Mouse (Mus musculus) heart, embryonic 15.5 days (tissue): Measurements from ENCODE around the gene Diras2. TPM values are rescaled to one million over a fixed set of nuclear protein-coding genes. Genes with fewer than 3 reads are reported as not detected.

Experiments used
- ATAC-seq: fragments of 200-750 bp; cut with Nextera tagmentation; replicated peaks from 2 replicates; pipeline ENCODE4 v1.8.0; 2017; ENCODE audit warnings: low read depth, moderate TSS enrichment; ENCODE audit not compliant: insufficient number of reproducible peaks, insufficient read depth, low FRiP score
- H3K27ac ChIP-seq: fragments of 300-500 bp; sonication (generic); 2 replicates; pipeline ENCODE4 v1.5.1; 2015; ENCODE audit warnings: mild to moderate bottlenecking, inconsistent platforms
- H3K27me3 ChIP-seq: fragments of 300-500 bp; sonication (generic); 2 replicates; pipeline ENCODE4 v1.6.1; 2015; ENCODE audit warnings: inconsistent platforms
- H3K36me3 ChIP-seq: fragments of 300-500 bp; sonication (generic); 2 replicates; pipeline ENCODE4 v1.6.1; 2015; ENCODE audit warnings: mild to moderate bottlenecking, inconsistent platforms
- H3K4me1 ChIP-seq: fragments of 300-500 bp; sonication (generic); replicated peaks from 2 replicates; pipeline ENCODE4 v1.6.1; 2015; ENCODE audit warnings: inconsistent platforms
- H3K4me2 ChIP-seq: fragments of 300-500 bp; sonication (generic); 2 replicates; pipeline ENCODE4 v1.6.1; 2015; ENCODE audit warnings: inconsistent platforms, mild to moderate bottlenecking, moderate library complexity
- H3K4me3 ChIP-seq: fragments of 300-500 bp; sonication (generic); 2 replicates; pipeline ENCODE4 v1.5.1; 2015; ENCODE audit warnings: mild to moderate bottlenecking, inconsistent platforms
- H3K9ac ChIP-seq: fragments of 300-500 bp; sonication (generic); 2 replicates; pipeline ENCODE4 v1.6.1; 2015; ENCODE audit warnings: mild to moderate bottlenecking, inconsistent platforms
- H3K9me3 ChIP-seq: fragments of 300-500 bp; sonication (generic); replicated peaks from 2 replicates; pipeline ENCODE4 v1.6.1; 2016; ENCODE audit warnings: inconsistent platforms
- WGBS: fragments of 180-500 bp; shearing (Covaris S2); methylation state at CpG from one replicate; pipeline ENCODE4 v1.1.7; 2015; ENCODE audit warnings: mixed read lengths; 5-methylcytosine and 5-hydroxymethylcytosine counted together
- polyA plus RNA-seq: library from polyadenylated mRNA; unstranded; fragments of >200 nt; fragmentation: Nextera tagmentation; extraction: Ambion mirVana; gene quantifications from 2 replicates; pipeline ENCODE4 v1.2.1, GENCODE M21; 2015

Diras2 gene
- polyA plus RNA-seq, 1 experiment from 2014 or later, result 0.33 TPM

GRCm38 (mm10) chr13:52479146-52479545 lies 51.9 kb downstream of the Diras2 start:
- Histone ChIP-seq H3K4me3 (no peak overlapping the region), H3K27ac (no peak overlapping the region), H3K36me3 (no peaks in the 10 kb centered on the region), H3K9me3 (no peaks in the 10 kb centered on the region), H3K9ac (no peak overlapping the region), H3K27me3 (no peaks in the 10 kb centered on the region), H3K4me2 (no peak overlapping the region), H3K4me1 (no peaks in the 10 kb centered on the region)
- no peak for ATAC-seq
- 88% methylated on average over 5 of the region's 5 CpGs for WGBS

GRCm38 (mm10) chr13:52476998-52477601 lies 54.0 kb downstream of the Diras2 start:
- H3K4me3 ChIP-seq, result no peak overlapping the region
- H3K27ac ChIP-seq, result no peak overlapping the region
- no peaks in the 10 kb centered on the region for H3K36me3 ChIP-seq
- no peaks in the 10 kb centered on the region for H3K27me3 ChIP-seq
- no peak for ATAC-seq
- no peak overlapping the region for H3K9ac ChIP-seq
- WGBS, result 92% methylated on average over 11 of the region's 11 CpGs
- no peaks in the 10 kb centered on the region for H3K9me3 ChIP-seq
- no peak overlapping the region for H3K4me2 ChIP-seq
- H3K4me1 ChIP-seq, result no peaks in the 10 kb centered on the region

- Histone ChIP-seq H3K4me1 (no peaks in the 10 kb centered on the region), H3K4me2 (no peak overlapping the region), H3K36me3 (no peaks in the 10 kb centered on the region), H3K27ac (no peak overlapping the region), H3K4me3 (no peak overlapping the region), H3K9me3 (no peaks in the 10 kb centered on the region), H3K9ac (no peak overlapping the region), H3K27me3 (no peaks in the 10 kb centered on the region)
- no peak for ATAC-seq
- 60% methylated on average over 3 of the region's 3 CpGs for WGBS
Measured at GRCm38 (mm10) chr13:52476222-52476621, 54.9 kb downstream of the Diras2 start.

- no peak for ATAC-seq
- no peak overlapping the region for H3K9ac ChIP-seq
- H3K27ac ChIP-seq, result no peak overlapping the region
- 79% methylated on average over 10 of the region's 10 CpGs for WGBS
- H3K9me3 ChIP-seq, result no peaks in the 10 kb centered on the region
- H3K27me3 ChIP-seq, result no peaks in the 10 kb centered on the region
- H3K4me2 ChIP-seq, result no peak overlapping the region
- H3K36me3 ChIP-seq, result no peaks in the 10 kb centered on the region
- no peaks in the 10 kb centered on the region for H3K4me1 ChIP-seq
- H3K4me3 ChIP-seq, result no peak overlapping the region
Measured at GRCm38 (mm10) chr13:52475264-52475663, 55.8 kb downstream of the Diras2 start.

GRCm38 (mm10) chr13:52474807-52475206 lies 56.3 kb downstream of the Diras2 start:
- ATAC-seq, result no peak
- Histone ChIP-seq H3K27ac (no peak overlapping the region), H3K36me3 (no peaks in the 10 kb centered on the region), H3K4me1 (peaks cover 1% of the 10 kb centered on the region; the same call in 1 of the 2 replicates), H3K9me3 (no peaks in the 10 kb centered on the region), H3K4me3 (no peak overlapping the region), H3K4me2 (no peak overlapping the region), H3K27me3 (no peaks in the 10 kb centered on the region), H3K9ac (no peak overlapping the region)
- 75% methylated on average over 3 of the region's 3 CpGs for WGBS

GRCm38 (mm10) chr13:52469795-52470690 lies 61.0 kb downstream of the Diras2 start:
- Histone ChIP-seq H3K9me3 (no peaks in the 10 kb centered on the region), H3K4me2 (no peak overlapping the region), H3K27me3 (no peaks in the 10 kb centered on the region), H3K4me1 (peaks cover 4% of the 10 kb centered on the region), H3K4me3 (no peak overlapping the region), H3K9ac (no peak overlapping the region), H3K36me3 (no peaks in the 10 kb centered on the region), H3K27ac (peak overlapping the region; percentile 31; the same call in 1 of the 2 replicates)
- WGBS, result 46% methylated on average over 10 of the region's 10 CpGs
- 0 out of 2 replicates have a peak, but pooled peaks have one; percentile 50 for ATAC-seq

GRCm38 (mm10) chr13:52465141-52465540 lies 65.9 kb downstream of the Diras2 start:
- H3K4me3 ChIP-seq, result no peak overlapping the region
- H3K4me1 ChIP-seq, result peaks cover 4% of the 10 kb centered on the region
- no peak overlapping the region for H3K9ac ChIP-seq
- no peaks in the 10 kb centered on the region for H3K9me3 ChIP-seq
- no peak overlapping the region for H3K4me2 ChIP-seq
- ATAC-seq, result no peak
- H3K27ac ChIP-seq, result no peak overlapping the region
- WGBS, result 73% methylated on average over 6 of the region's 6 CpGs
- H3K27me3 ChIP-seq, result no peaks in the 10 kb centered on the region
- no peaks in the 10 kb centered on the region for H3K36me3 ChIP-seq

GRCm38 (mm10) chr13:52459982-52460381 lies 71.1 kb downstream of the Diras2 start:
- ATAC-seq, result no peak
- H3K9ac ChIP-seq, result no peak overlapping the region
- H3K4me3 ChIP-seq, result no peak overlapping the region
- no peak overlapping the region for H3K4me2 ChIP-seq
- 68% methylated on average over 7 of the region's 7 CpGs for WGBS
- no peaks in the 10 kb centered on the region for H3K9me3 ChIP-seq
- H3K36me3 ChIP-seq, result no peaks in the 10 kb centered on the region
- no peaks in the 10 kb centered on the region for H3K27me3 ChIP-seq
- H3K4me1 ChIP-seq, result peaks cover 6% of the 10 kb centered on the region
- H3K27ac ChIP-seq, result no peak overlapping the region

GRCm38 (mm10) chr13:52457889-52458324 lies 73.2 kb downstream of the Diras2 start:
- ATAC-seq, result no peak
- WGBS, result 90% methylated on average over 11 of the region's 11 CpGs
- Histone ChIP-seq H3K27ac (no peak overlapping the region), H3K9me3 (no peaks in the 10 kb centered on the region), H3K4me1 (peaks cover 10% of the 10 kb centered on the region), H3K36me3 (no peaks in the 10 kb centered on the region), H3K4me3 (no peak overlapping the region), H3K27me3 (no peaks in the 10 kb centered on the region), H3K9ac (no peak overlapping the region), H3K4me2 (no peak overlapping the region)

GRCm38 (mm10) chr13:52457177-52457888 lies 73.7 kb downstream of the Diras2 start:
- no peaks in the 10 kb centered on the region for H3K9me3 ChIP-seq
- no peak overlapping the region for H3K4me3 ChIP-seq
- peaks cover 10% of the 10 kb centered on the region for H3K4me1 ChIP-seq
- no peak overlapping the region for H3K4me2 ChIP-seq
- no peaks in the 10 kb centered on the region for H3K36me3 ChIP-seq
- ATAC-seq, result no peak
- H3K27ac ChIP-seq, result no peak overlapping the region
- no peaks in the 10 kb centered on the region for H3K27me3 ChIP-seq
- no peak overlapping the region for H3K9ac ChIP-seq
- WGBS, result 80% methylated on average over 15 of the region's 15 CpGs

GRCm38 (mm10) chr13:52455329-52455728 lies 75.8 kb downstream of the Diras2 start:
- H3K9ac ChIP-seq, result no peak overlapping the region
- H3K9me3 ChIP-seq, result no peaks in the 10 kb centered on the region
- no peak overlapping the region for H3K4me3 ChIP-seq
- peaks cover 19% of the 10 kb centered on the region for H3K4me1 ChIP-seq
- ATAC-seq, result no peak
- H3K27ac ChIP-seq, result no peak overlapping the region
- no peaks in the 10 kb centered on the region for H3K36me3 ChIP-seq
- H3K4me2 ChIP-seq, result 0 out of 2 replicates have a peak overlapping the region, but pooled peaks have one; percentile 1
- WGBS, result 15% methylated on average over 9 of the region's 9 CpGs
- H3K27me3 ChIP-seq, result no peaks in the 10 kb centered on the region
